Mouse (Mus musculus) testis, adult 2 months (tissue): ENCODE measurements around the gene Sncg. TPM values are rescaled to one million over a fixed set of nuclear protein-coding genes. Genes with fewer than 3 reads are reported as not detected.

Experiments
- H3K27ac ChIP-seq: fragments of 200-500 bp; 2 replicates; pipeline ENCODE4 v1.5.1; 2012; ENCODE audit warnings: low read depth, low read length; ENCODE audit not compliant: control insufficient read depth, insufficient read depth
- H3K27me3 ChIP-seq: fragments of 200-500 bp; 2 replicates; pipeline ENCODE4 v1.6.1; 2012; ENCODE audit warnings: mild to moderate bottlenecking, low read length, moderate library complexity; ENCODE audit not compliant: control insufficient read depth, insufficient read depth
- H3K36me3 ChIP-seq: fragments of 200-500 bp; 2 replicates; pipeline ENCODE4 v1.6.1; 2012; ENCODE audit warnings: mild to moderate bottlenecking, low read length; ENCODE audit not compliant: control insufficient read depth, insufficient read depth
- H3K4me1 ChIP-seq: fragments of 200-500 bp; 2 replicates; pipeline ENCODE4 v1.6.1; 2012; ENCODE audit warnings: low read length; ENCODE audit not compliant: control insufficient read depth, insufficient read depth
- H3K4me3 ChIP-seq: fragments of 200-500 bp; 2 replicates; pipeline ENCODE4 v1.5.1; 2012; ENCODE audit warnings: low read depth, mild to moderate bottlenecking, low read length, moderate library complexity, mixed read lengths; ENCODE audit not compliant: control insufficient read depth
- CTCF ChIP-seq: fragments of 200-500 bp; IDR thresholded peaks from 2 replicates; pipeline ENCODE4 v1.5.1; 2012; ENCODE audit warnings: low read depth, mild to moderate bottlenecking, inconsistent platforms, low read length, moderate library complexity; ENCODE audit not compliant: control insufficient read depth, insufficient read depth, insufficient replicate concordance
- POLR2A ChIP-seq: fragments of 200-500 bp; IDR thresholded peaks from 2 replicates; pipeline ENCODE4 v1.6.1; 2012; ENCODE audit warnings: low read depth, mild to moderate bottlenecking, inconsistent platforms, low read length, moderate library complexity; ENCODE audit not compliant: control insufficient read depth
- polyA plus RNA-seq: library from polyadenylated mRNA; depleted of rRNA; stranded (reverse); fragments of >200 nt; gene quantifications from 2 replicates; pipeline ENCODE4 v1.2.3, GENCODE M21; 2012

The Sncg gene
- polyA plus RNA-seq, 1 experiment: 1.1 TPM

GRCm38 (mm10) chr14:34362135-34362534, 12.5 kb downstream of the Sncg start:
- no peaks in the 10 kb centered on the region for H3K36me3 ChIP-seq
- no peak overlapping the region for H3K4me3 ChIP-seq
- TF ChIP-seq POLR2A (no peak), CTCF (no peak)
- peaks cover 2% of the 10 kb centered on the region; the same call in 1 of the 2 replicates for H3K4me1 ChIP-seq
- no peaks in the 10 kb centered on the region for H3K27me3 ChIP-seq
- no peak overlapping the region for H3K27ac ChIP-seq

DNA sequence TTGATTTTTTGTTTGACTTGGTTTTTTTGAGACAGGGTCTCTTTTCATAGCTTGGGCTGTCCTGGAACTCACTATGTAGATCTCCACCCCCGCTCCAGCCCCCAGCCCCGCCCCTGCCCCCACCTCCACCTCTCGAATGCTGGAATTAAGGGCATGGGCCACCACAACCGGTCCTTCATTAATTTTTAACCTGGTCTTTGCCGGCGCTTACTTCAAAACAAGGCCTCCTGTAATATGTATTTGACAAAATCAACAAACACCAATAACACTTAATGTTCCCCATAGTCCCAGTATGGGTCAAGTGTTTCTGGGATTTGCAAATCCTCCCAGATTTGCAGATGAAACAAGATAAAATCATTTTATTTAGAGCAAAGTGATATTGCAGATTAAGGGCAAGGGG, 14.3 kb downstream of the Sncg start:
- H3K27me3 ChIP-seq: no peaks in the 10 kb centered on the region
- H3K27ac ChIP-seq: no peak overlapping the region
- H3K4me3 ChIP-seq: no peak overlapping the region
- H3K4me1 ChIP-seq: peaks cover 2% of the 10 kb centered on the region; the same call in 1 of the 2 replicates
- H3K36me3 ChIP-seq: no peaks in the 10 kb centered on the region
- TF ChIP-seq CTCF: no peak
- no peak for TF ChIP-seq POLR2A

GRCm38 (mm10) chr14:34359676-34360244, 14.8 kb downstream of the Sncg start:
- H3K4me1 ChIP-seq: peaks cover 2% of the 10 kb centered on the region; the same call in 1 of the 2 replicates
- TF ChIP-seq CTCF: no peak
- TF ChIP-seq POLR2A: no peak
- H3K27ac ChIP-seq: no peak overlapping the region
- H3K36me3 ChIP-seq: no peaks in the 10 kb centered on the region
- no peaks in the 10 kb centered on the region for H3K27me3 ChIP-seq
- no peak overlapping the region for H3K4me3 ChIP-seq

- Histone ChIP-seq H3K27ac (no peak overlapping the region), H3K4me1 (no peaks in the 10 kb centered on the region), H3K4me3 (no peak overlapping the region), H3K36me3 (no peaks in the 10 kb centered on the region), H3K27me3 (no peaks in the 10 kb centered on the region)
- TF ChIP-seq CTCF (no peak), POLR2A (no peak)
Observed at GRCm38 (mm10) chr14:34357671-34358455, 16.7 kb downstream of the Sncg start.

DNA sequence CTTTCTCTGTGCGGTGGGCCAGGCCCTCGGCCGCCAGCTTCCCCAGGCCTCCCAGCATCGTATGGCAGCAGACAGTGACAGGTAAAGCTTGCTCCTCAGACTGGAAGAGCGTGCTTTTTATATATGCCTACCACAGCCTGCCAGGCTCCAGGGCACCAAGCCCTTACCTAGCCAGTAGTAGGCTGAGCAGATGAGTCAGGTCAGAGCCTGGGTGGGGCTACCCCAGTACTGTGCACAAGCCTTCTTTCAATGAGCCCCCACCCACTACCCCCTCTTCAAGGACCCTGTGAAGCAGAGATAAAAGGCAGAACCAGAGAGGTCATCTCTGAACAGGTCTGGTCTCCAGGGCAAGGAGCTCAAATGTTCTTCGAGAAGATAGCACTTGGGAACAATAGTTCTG, 19.3 kb downstream of the Sncg start, which contains the start of gene Fam25c:
TSS of gene Fam25c (minus strand) at position 133 of the 400 bp plus-strand sequence.
- Histone ChIP-seq H3K27ac (no peak within 1 kb of the TSS), H3K4me1 (peaks cover 6% of the 10 kb centered on the region), H3K4me3 (no peak within 1 kb of the TSS), H3K36me3 (no peaks in the 10 kb centered on the region), H3K27me3 (no peaks in the 10 kb centered on the region)
- TF ChIP-seq POLR2A: no peak
- TF ChIP-seq CTCF: no peak

- H3K4me1 ChIP-seq: peaks cover 6% of the 10 kb centered on the region
- H3K4me3 ChIP-seq: no peak overlapping the region
- no peak for TF ChIP-seq POLR2A
- no peak for TF ChIP-seq CTCF
- no peak overlapping the region for H3K27ac ChIP-seq
- H3K36me3 ChIP-seq: no peaks in the 10 kb centered on the region
- no peaks in the 10 kb centered on the region for H3K27me3 ChIP-seq
Observed at GRCm38 (mm10) chr14:34354456-34354855, 20.1 kb downstream of the Sncg start.

GRCm38 (mm10) chr14:34353326-34353725, 21.3 kb downstream of the Sncg start:
- Histone ChIP-seq H3K36me3 (no peaks in the 10 kb centered on the region), H3K4me3 (no peak overlapping the region), H3K27me3 (no peaks in the 10 kb centered on the region), H3K4me1 (peaks cover 6% of the 10 kb centered on the region), H3K27ac (no peak overlapping the region)
- TF ChIP-seq CTCF (no peak), POLR2A (no peak)
